Mouse (Mus musculus): Measurements from ENCODE around the gene Herc4. TPM values are rescaled to one million over a fixed set of nuclear protein-coding genes. Genes with fewer than 3 reads are reported as not detected.

The Herc4 gene
- polyA plus RNA-seq, 2 experiments, result 33.3 to 37.2 TPM

- TF ChIP-seq POLR2A (IDR thresholded peaks at IDR 0.05; ENCODE audit: borderline replicate concordance, extremely low read depth, insufficient read depth, insufficient read length), result no peak
- no peaks in the 10 kb centered on the region for H3K9me3 ChIP-seq (ENCODE audit: control insufficient read depth, low read length)
- WGBS, result 79% methylated on average over 5 of the region's 5 CpGs
- ATAC-seq (ENCODE audit: low FRiP score, low read depth), result no peak
- no peaks in the 10 kb centered on the region for H3K4me1 ChIP-seq (ENCODE audit: control insufficient read depth, insufficient read depth, low read length)
- no peak overlapping the region for H3K27ac ChIP-seq (replicated peaks; ENCODE audit: low read depth, low read length)
- no peak overlapping the region for H3K4me2 ChIP-seq (replicated peaks; ENCODE audit: low read depth, low read length, severe bottlenecking)
- H3K36me3 ChIP-seq (ENCODE audit: control insufficient read depth, insufficient read depth, low read length), result no peaks in the 10 kb centered on the region
- H3K9ac ChIP-seq (ENCODE audit: low read depth, low read length, severe bottlenecking), result no peak overlapping the region
- H3K27me3 ChIP-seq (ENCODE audit: control insufficient read depth, insufficient read depth, low read length), result no peaks in the 10 kb centered on the region
- no peak for DNase-seq (ENCODE audit: low spot score)
- no peak overlapping the region for H3K4me3 ChIP-seq (replicated peaks; ENCODE audit: low read length)
Measured at GRCm38 (mm10) chr10:63231630-63232029, 12.0 kb upstream of the Herc4 start.

DNA sequence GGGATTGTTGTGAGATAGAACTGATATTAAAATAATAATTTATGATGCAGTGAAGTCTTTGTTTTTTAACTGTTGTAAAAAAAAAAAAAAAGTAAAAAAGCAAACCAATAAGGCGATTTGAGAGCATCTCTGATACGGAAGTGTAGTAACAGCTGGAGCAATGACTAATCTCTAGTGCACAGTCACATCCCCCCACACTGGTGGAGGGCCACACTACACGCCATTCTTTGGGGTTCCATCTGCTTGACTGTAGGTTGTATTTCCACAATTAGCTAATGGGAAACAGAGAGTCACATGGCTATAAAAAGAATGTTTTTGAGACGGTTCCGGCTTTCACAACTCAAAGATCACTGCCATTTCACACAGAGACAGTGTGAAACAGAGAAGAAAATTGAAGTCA is 9.5 kb upstream of the Herc4 start:
- Histone ChIP-seq H3K9me3 (ENCODE audit: control insufficient read depth, low read length) (no peaks in the 10 kb centered on the region), H3K4me3 (replicated peaks; ENCODE audit: low read length) (no peak overlapping the region), H3K4me2 (replicated peaks; ENCODE audit: low read depth, low read length, severe bottlenecking) (no peak overlapping the region), H3K27ac (replicated peaks; ENCODE audit: low read depth, low read length) (no peak overlapping the region), H3K36me3 (ENCODE audit: control insufficient read depth, insufficient read depth, low read length) (no peaks in the 10 kb centered on the region), H3K4me1 (ENCODE audit: control insufficient read depth, insufficient read depth, low read length) (no peaks in the 10 kb centered on the region), H3K9ac (ENCODE audit: low read depth, low read length, severe bottlenecking) (no peak overlapping the region), H3K27me3 (ENCODE audit: control insufficient read depth, insufficient read depth, low read length) (no peaks in the 10 kb centered on the region)
- WGBS, result 71% methylated on average over 5 of the region's 5 CpGs
- DNase-seq (ENCODE audit: low spot score) (no peak), ATAC-seq (ENCODE audit: low FRiP score, low read depth) (no peak)
- no peak for TF ChIP-seq POLR2A (IDR thresholded peaks at IDR 0.05; ENCODE audit: borderline replicate concordance, extremely low read depth, insufficient read depth, insufficient read length)

DNA sequence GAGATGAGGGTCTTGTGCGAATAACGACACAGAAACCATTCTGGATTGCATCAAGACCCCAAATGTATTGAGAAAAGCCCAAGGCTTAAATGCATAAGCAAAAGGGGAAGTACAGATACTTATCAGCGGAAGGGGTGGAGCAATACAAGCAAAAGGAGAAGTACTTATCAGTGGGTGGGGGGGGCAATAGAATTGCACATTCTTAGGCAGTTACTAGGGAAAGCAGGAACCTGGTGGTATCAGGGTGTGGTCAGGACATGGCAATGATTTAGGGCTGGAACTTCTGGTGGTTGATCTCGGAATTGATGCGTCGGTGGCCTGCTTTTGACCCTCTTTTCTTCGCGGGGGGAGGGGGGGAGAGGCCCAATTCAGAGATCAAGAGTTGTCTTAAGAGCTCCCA is 7.7 kb upstream of the Herc4 start:
- TF ChIP-seq POLR2A (IDR thresholded peaks at IDR 0.05; ENCODE audit: borderline replicate concordance, extremely low read depth, insufficient read depth, insufficient read length), result no peak
- DNase-seq (ENCODE audit: low spot score) (no peak), ATAC-seq (ENCODE audit: low FRiP score, low read depth) (no peak)
- H3K4me2 ChIP-seq (replicated peaks; ENCODE audit: low read depth, low read length, severe bottlenecking), result no peak overlapping the region
- no peaks in the 10 kb centered on the region for H3K27me3 ChIP-seq (ENCODE audit: control insufficient read depth, insufficient read depth, low read length)
- H3K4me3 ChIP-seq (replicated peaks; ENCODE audit: low read length), result no peak overlapping the region
- no peaks in the 10 kb centered on the region for H3K9me3 ChIP-seq (ENCODE audit: control insufficient read depth, low read length)
- H3K4me1 ChIP-seq (ENCODE audit: control insufficient read depth, insufficient read depth, low read length), result no peaks in the 10 kb centered on the region
- H3K36me3 ChIP-seq (ENCODE audit: control insufficient read depth, insufficient read depth, low read length), result no peaks in the 10 kb centered on the region
- WGBS, result 86% methylated on average over 8 of the region's 8 CpGs
- H3K9ac ChIP-seq (ENCODE audit: low read depth, low read length, severe bottlenecking), result no peak overlapping the region
- no peak overlapping the region for H3K27ac ChIP-seq (replicated peaks; ENCODE audit: low read depth, low read length)

GRCm38 (mm10) chr10:63236663-63237062 is 6.9 kb upstream of the Herc4 start:
- DNase-seq (ENCODE audit: low spot score), result no peak
- H3K4me3 ChIP-seq (replicated peaks; ENCODE audit: low read length), result no peak overlapping the region
- no peak overlapping the region for H3K9ac ChIP-seq (ENCODE audit: low read depth, low read length, severe bottlenecking)
- TF ChIP-seq POLR2A (IDR thresholded peaks at IDR 0.05; ENCODE audit: borderline replicate concordance, extremely low read depth, insufficient read depth, insufficient read length), result no peak
- no peak for ATAC-seq (ENCODE audit: low FRiP score, low read depth)
- no peaks in the 10 kb centered on the region for H3K4me1 ChIP-seq (ENCODE audit: control insufficient read depth, insufficient read depth, low read length)
- no peak overlapping the region for H3K27ac ChIP-seq (replicated peaks; ENCODE audit: low read depth, low read length)
- H3K9me3 ChIP-seq (ENCODE audit: control insufficient read depth, low read length), result no peaks in the 10 kb centered on the region
- no peak overlapping the region for H3K4me2 ChIP-seq (replicated peaks; ENCODE audit: low read depth, low read length, severe bottlenecking)
- H3K27me3 ChIP-seq (ENCODE audit: control insufficient read depth, insufficient read depth, low read length), result no peaks in the 10 kb centered on the region
- no peaks in the 10 kb centered on the region for H3K36me3 ChIP-seq (ENCODE audit: control insufficient read depth, insufficient read depth, low read length)
- WGBS, result 92% methylated on average over 6 of the region's 6 CpGs

DNA sequence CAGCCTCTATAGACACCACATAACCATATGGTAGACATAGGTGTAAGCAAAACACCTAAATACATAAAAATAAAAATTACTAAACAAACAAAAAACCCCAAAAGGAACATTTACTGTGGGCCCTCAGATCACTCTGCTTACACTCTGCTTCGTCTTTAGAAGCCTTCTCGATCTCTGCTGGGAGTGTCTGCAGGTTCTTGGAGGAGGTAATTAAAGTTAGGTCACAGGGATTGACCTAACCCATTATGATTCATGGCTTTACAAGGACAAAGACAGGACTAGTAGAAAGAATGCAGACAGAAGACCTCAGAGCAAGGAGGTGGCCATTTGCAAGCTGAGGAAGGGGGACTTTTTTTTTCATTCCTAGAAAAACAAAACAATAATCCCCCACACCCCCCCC is 6.4 kb upstream of the Herc4 start:
- DNase-seq (ENCODE audit: low spot score) (no peak), ATAC-seq (ENCODE audit: low FRiP score, low read depth) (no peak)
- H3K9ac ChIP-seq (ENCODE audit: low read depth, low read length, severe bottlenecking), result no peak overlapping the region
- 54% methylated on average over 2 of the region's 2 CpGs for WGBS
- no peak overlapping the region for H3K27ac ChIP-seq (replicated peaks; ENCODE audit: low read depth, low read length)
- no peaks in the 10 kb centered on the region for H3K9me3 ChIP-seq (ENCODE audit: control insufficient read depth, low read length)
- H3K4me1 ChIP-seq (ENCODE audit: control insufficient read depth, insufficient read depth, low read length), result no peaks in the 10 kb centered on the region
- no peak overlapping the region for H3K4me3 ChIP-seq (replicated peaks; ENCODE audit: low read length)
- H3K4me2 ChIP-seq (replicated peaks; ENCODE audit: low read depth, low read length, severe bottlenecking), result no peak overlapping the region
- H3K27me3 ChIP-seq (ENCODE audit: control insufficient read depth, insufficient read depth, low read length), result no peaks in the 10 kb centered on the region
- H3K36me3 ChIP-seq (ENCODE audit: control insufficient read depth, insufficient read depth, low read length), result no peaks in the 10 kb centered on the region
- no peak for TF ChIP-seq POLR2A (IDR thresholded peaks at IDR 0.05; ENCODE audit: borderline replicate concordance, extremely low read depth, insufficient read depth, insufficient read length)

GRCm38 (mm10) chr10:63238090-63238489 is 5.5 kb upstream of the Herc4 start:
- whole genome bisulfite sequencing, result 71% methylated on average over 4 of the region's 4 CpGs
- Histone ChIP-seq H3K27me3 (ENCODE audit: control insufficient read depth, insufficient read depth, low read length) (no peaks in the 10 kb centered on the region), H3K36me3 (ENCODE audit: control insufficient read depth, insufficient read depth, low read length) (no peaks in the 10 kb centered on the region), H3K27ac (replicated peaks; ENCODE audit: low read depth, low read length) (no peak overlapping the region), H3K4me1 (ENCODE audit: control insufficient read depth, insufficient read depth, low read length) (peaks cover 8% of the 10 kb centered on the region), H3K9me3 (ENCODE audit: control insufficient read depth, low read length) (no peaks in the 10 kb centered on the region), H3K4me3 (replicated peaks; ENCODE audit: low read length) (no peak overlapping the region), H3K4me2 (replicated peaks; ENCODE audit: low read depth, low read length, severe bottlenecking) (no peak overlapping the region), H3K9ac (ENCODE audit: low read depth, low read length, severe bottlenecking) (no peak overlapping the region)
- no peak for TF ChIP-seq POLR2A (IDR thresholded peaks at IDR 0.05; ENCODE audit: borderline replicate concordance, extremely low read depth, insufficient read depth, insufficient read length)
- no peak for ATAC-seq (ENCODE audit: low FRiP score, low read depth)
- DNase-seq (ENCODE audit: low spot score), result no peak

All from limb, embryonic 14.5 days (tissue).